Mouse (Mus musculus): ENCODE data around the gene Hsd17b6.

GRCm38 (mm10) chr10:127964004-127964403, 43.4 kb downstream of the Hsd17b6 start:
- TF ChIP-seq EP300 (IDR thresholded peaks at IDR 0.05; ENCODE audit: insufficient read depth, low read depth, low read length) (no peak), CTCF (IDR thresholded peaks at IDR 0.05; ENCODE audit: low read depth, low read length) (no peak)

All from ES-Bruce4 (cell line).